Mouse (Mus musculus) liver, embryonic 15.5 days (tissue): ENCODE measurements around the gene Gpr89. TPM values are rescaled to one million over a fixed set of nuclear protein-coding genes. Genes with fewer than 3 reads are reported as not detected.

Experiments
- ATAC-seq: fragments of 200-750 bp; cut with Nextera tagmentation; 2 replicates; pipeline ENCODE4 v1.8.0; 2017; ENCODE audit warnings: moderate number of reproducible peaks, mild to moderate bottlenecking, moderate library complexity; ENCODE audit not compliant: insufficient read depth
- H3K27ac ChIP-seq: fragments of 300-500 bp; sonication (generic); replicated peaks from 2 replicates; pipeline ENCODE4 v1.5.1; 2015; ENCODE audit warnings: mild to moderate bottlenecking, inconsistent platforms
- H3K27me3 ChIP-seq: fragments of 300-500 bp; sonication (generic); 2 replicates; pipeline ENCODE4 v1.6.1; 2015; ENCODE audit warnings: mild to moderate bottlenecking, inconsistent platforms
- H3K36me3 ChIP-seq: fragments of 300-500 bp; sonication (generic); replicated peaks from 2 replicates; pipeline ENCODE4 v1.6.1; 2015; ENCODE audit warnings: moderate library complexity, mild to moderate bottlenecking, inconsistent platforms
- H3K4me1 ChIP-seq: fragments of 300-500 bp; sonication (generic); replicated peaks from 2 replicates; pipeline ENCODE4 v1.6.1; 2015; ENCODE audit warnings: inconsistent platforms
- H3K4me2 ChIP-seq: fragments of 300-500 bp; sonication (generic); 2 replicates; pipeline ENCODE4 v1.6.1; 2015; ENCODE audit warnings: moderate library complexity, mild to moderate bottlenecking, inconsistent platforms
- H3K4me3 ChIP-seq: fragments of 300-500 bp; sonication (generic); replicated peaks from 2 replicates; pipeline ENCODE4 v1.5.1; 2015; ENCODE audit warnings: mild to moderate bottlenecking, inconsistent platforms
- H3K9ac ChIP-seq: fragments of 300-500 bp; sonication (generic); 2 replicates; pipeline ENCODE4 v1.6.1; 2015; ENCODE audit warnings: moderate library complexity, mild to moderate bottlenecking, inconsistent platforms
- H3K9me3 ChIP-seq: fragments of 300-500 bp; sonication (generic); replicated peaks from 2 replicates; pipeline ENCODE4 v1.6.1; 2016; ENCODE audit warnings: inconsistent platforms
- WGBS: fragments of 180-500 bp; shearing (Covaris S2); methylation state at CpG from one replicate; pipeline ENCODE4 v1.1.7; 2015; ENCODE audit warnings: mixed read lengths; ENCODE audit not compliant: insufficient replicate concordance; 5-methylcytosine and 5-hydroxymethylcytosine counted together
- polyA plus RNA-seq: library from polyadenylated mRNA; unstranded; fragments of >200 nt; fragmentation: Nextera tagmentation; extraction: Ambion mirVana; gene quantifications from 2 replicates; pipeline ENCODE4 v1.2.1, GENCODE M21; 2015

Gene Gpr89
- polyA plus RNA-seq, 1 experiment from 2014 or later, result 22.3 TPM

GRCm38 (mm10) chr3:96821581-96821980, 83.6 kb downstream of the Gpr89 start:
- WGBS, result 69% methylated on average over 4 of the region's 4 CpGs

GRCm38 (mm10) chr3:96820116-96820915, 84.8 kb downstream of the Gpr89 start:
- Histone ChIP-seq H3K9me3 (no peaks in the 10 kb centered on the region), H3K4me3 (no peak overlapping the region), H3K4me2 (no peak overlapping the region), H3K4me1 (no peaks in the 10 kb centered on the region), H3K36me3 (no peaks in the 10 kb centered on the region), H3K27me3 (no peaks in the 10 kb centered on the region), H3K27ac (no peak overlapping the region), H3K9ac (no peak overlapping the region)
- 55% methylated on average over 6 of the region's 6 CpGs for WGBS
- ATAC-seq, result no peak

More at GRCm38 (mm10) chr3:96821581-96821980, 83.6 kb downstream of the Gpr89 start:
- Histone ChIP-seq H3K27me3 (no peaks in the 10 kb centered on the region), H3K27ac (no peak overlapping the region), H3K4me1 (no peaks in the 10 kb centered on the region), H3K9me3 (no peaks in the 10 kb centered on the region), H3K4me3 (no peak overlapping the region), H3K36me3 (no peaks in the 10 kb centered on the region), H3K9ac (no peak overlapping the region), H3K4me2 (no peak overlapping the region)
- ATAC-seq, result no peak

Other genes with a start within 250 kb of the Gpr89 start
- gene Ankrd35, start 235.2 kb downstream of the Gpr89 start, polyA plus RNA-seq, result 0.33 and 0.53 TPM in 2 replicates
- 5.8 and 6.1 TPM in 2 replicates for gene Pias3, start 209.0 kb downstream of the Gpr89 start, polyA plus RNA-seq
- gene Nudt17, start 196.8 kb downstream of the Gpr89 start, polyA plus RNA-seq, result 1.0 and 1.3 TPM in 2 replicates
- gene Polr3c, start 177.7 kb downstream of the Gpr89 start, polyA plus RNA-seq, result 19.8 and 21.3 TPM in 2 replicates
- 26.4 and 27.8 TPM in 2 replicates for gene Rnf115, start 177.7 kb downstream of the Gpr89 start, polyA plus RNA-seq
- gene Pdzk1, start 76.1 kb downstream of the Gpr89 start, polyA plus RNA-seq, result 21.6 and 27.2 TPM in 2 replicates
- 0.30 and 0.31 TPM in 2 replicates for gene Cd160, start 76.0 kb downstream of the Gpr89 start, polyA plus RNA-seq
- gene Gja5, start 653 bp downstream of the Gpr89 start, polyA plus RNA-seq, result 2.2 and 3.1 TPM in 2 replicates
- not detected in 2 replicates for gene Gja8, start 20.7 kb upstream of the Gpr89 start, polyA plus RNA-seq